23 mouse cellular contexts compared by ENCODE assay signal in genomic region chr8:10939210-10939782, GRCm38 (mm10).
A peak's percentile ranks its signal among the peaks of the same experiment; 100 is the strongest.
DNase-seq lines count a peak whose midpoint lies in the region; ATAC-seq and TF ChIP-seq lines count a peak whose summit lies in the region.
"Had no signal": no experiment of that assay in that cellular context is flagged by ENCODE, and none has a peak within 500 bp of the region (broad histone marks: within the 10 kb centered on the region; RNA-seq: fewer than 3 reads in every experiment).

No protein-coding gene starts in this region.

- WGBS in kidney, postnatal 0 days: 46% methylated on average over 3 of the region's 3 CpGs
- 89% methylated on average over 3 of the region's 3 CpGs for WGBS in forebrain, embryonic 14.5 days

- H3K4me1 ChIP-seq in kidney, postnatal 0 days (replicated peaks; ENCODE audit: insufficient read depth, low read length): peaks cover 15% of the 10 kb centered on the region
- H3K4me1 ChIP-seq in forebrain, embryonic 14.5 days (ENCODE audit: control insufficient read depth, insufficient read depth, low read length): no peaks in the 10 kb centered on the region
- H3K4me1 ChIP-seq: hindbrain, embryonic 15.5 days had no signal

- no peak for TF ChIP-seq CTCF in kidney, postnatal 0 days (IDR thresholded peaks at IDR 0.05; ENCODE audit: low read depth)
- TF ChIP-seq CTCF in left cerebral cortex, adult 2 months (IDR thresholded peaks at IDR 0.05): no peak

- no peak overlapping the region for H3K4me3 ChIP-seq in kidney, postnatal 0 days (replicated peaks; ENCODE audit: low read depth, low read length)
- no peak overlapping the region for H3K4me3 ChIP-seq in forebrain, embryonic 14.5 days (ENCODE audit: low read depth, low read length)
- H3K4me3 ChIP-seq in left cerebral cortex, adult 2 months: no peak overlapping the region
- H3K4me3 ChIP-seq: embryonic facial prominence, embryonic 13.5 days; forebrain, embryonic 12.5 days; heart, adult 2 months; heart, embryonic 15.5 days; hindbrain, embryonic 15.5 days had no signal

- H3K27me3 ChIP-seq in kidney, postnatal 0 days (ENCODE audit: insufficient read depth, low read length): no peaks in the 10 kb centered on the region
- H3K27me3 ChIP-seq in forebrain, embryonic 14.5 days (replicated peaks; ENCODE audit: control insufficient read depth, insufficient read depth, low read length): no peaks in the 10 kb centered on the region
- H3K27me3 ChIP-seq: hindbrain, embryonic 15.5 days; Patski had no signal

- H3K9ac ChIP-seq in kidney, postnatal 0 days (ENCODE audit: low read depth, low read length): no peak overlapping the region
- H3K9ac ChIP-seq in forebrain, embryonic 14.5 days (ENCODE audit: low read length): no peak overlapping the region
- H3K9ac ChIP-seq: embryonic facial prominence, embryonic 13.5 days; forebrain, embryonic 12.5 days; forebrain, postnatal 0 days; heart, embryonic 15.5 days; hindbrain, embryonic 15.5 days had no signal

- DNase-seq in kidney, postnatal 0 days (ENCODE audit: low spot score): no peak
- DNase-seq in kidney, postnatal 10 days: no peak
- peak; percentile 37 for DNase-seq in Muller cell, postnatal 12 days (ENCODE audit: inconsistent ontology term)
- DNase-seq in brain, adult 2 months (ENCODE audit: low read depth, low spot score): peak; percentile 46
- no peak for DNase-seq in forebrain, embryonic 14.5 days (ENCODE audit: low spot score)
- DNase-seq in left cerebral cortex, adult 2 months (ENCODE audit: extremely low spot score in 1 of 2, low spot score in 2 of 2): no peak
- DNase-seq: adrenal gland, postnatal 14 days; B cell, adult 2 months; cerebellum, adult 18-20 months; cerebellum, postnatal 14 days; forebrain, postnatal 0 days; gastrocnemius, postnatal 14 days; heart, adult 2 months; heart, postnatal 36 days had no signal

- ATAC-seq in kidney, postnatal 0 days (replicated peaks; ENCODE audit: low FRiP score, low read depth): 0 out of 2 replicates have a peak, but pooled peaks have one; percentile 33
- ATAC-seq in forebrain, embryonic 14.5 days: no peak
- ATAC-seq: activated CD4-positive, CD25-positive, alpha-beta regulatory T cell, adult 4 months; CD4-positive, CD25-positive, alpha-beta regulatory T cell, adult 4 months; forebrain, postnatal 0 days; Patski had no signal

- no peaks in the 10 kb centered on the region for H3K36me3 ChIP-seq in kidney, postnatal 0 days (ENCODE audit: insufficient read depth, low read length)
- no peaks in the 10 kb centered on the region for H3K36me3 ChIP-seq in forebrain, embryonic 14.5 days (ENCODE audit: control insufficient read depth, insufficient read depth, low read length)
- H3K36me3 ChIP-seq: embryonic facial prominence, embryonic 13.5 days; forebrain, embryonic 12.5 days; G1E; heart, embryonic 15.5 days; hindbrain, embryonic 15.5 days had no signal

- H3K9me3 ChIP-seq in kidney, postnatal 0 days (replicated peaks; ENCODE audit: low read length): no peaks in the 10 kb centered on the region
- H3K9me3 ChIP-seq in forebrain, embryonic 14.5 days (replicated peaks; ENCODE audit: control insufficient read depth, low read length): no peaks in the 10 kb centered on the region
- H3K9me3 ChIP-seq: embryonic facial prominence, embryonic 13.5 days; forebrain, embryonic 12.5 days; G1E; heart, embryonic 15.5 days; hindbrain, embryonic 15.5 days had no signal

- intact Hi-C loops in left cerebral cortex, adult 2 months (cut with DNase I): no loop called here

- H3K27ac ChIP-seq in kidney, postnatal 0 days: no peak overlapping the region
- H3K27ac ChIP-seq in forebrain, embryonic 14.5 days (ENCODE audit: low read depth, low read length): no peak overlapping the region
- no peak overlapping the region for H3K27ac ChIP-seq in left cerebral cortex, adult 2 months
- H3K27ac ChIP-seq: embryonic facial prominence, embryonic 13.5 days; forebrain, embryonic 12.5 days; heart, adult 2 months; heart, embryonic 15.5 days; hindbrain, embryonic 15.5 days had no signal

- H3K4me2 ChIP-seq in kidney, postnatal 0 days (ENCODE audit: low read length): no peak overlapping the region
- H3K4me2 ChIP-seq in forebrain, embryonic 14.5 days (ENCODE audit: low read length): no peak overlapping the region
- H3K4me2 ChIP-seq: embryonic facial prominence, embryonic 13.5 days; forebrain, embryonic 12.5 days; heart, embryonic 11.5 days; heart, embryonic 15.5 days; hindbrain, embryonic 15.5 days had no signal

Comparison
In these comparisons a context has a peak if more than half of its experiments do, and no peak if none do; other contexts are left out.
1. DNase-seq: peak in Muller cell, postnatal 12 days (single experiment) and brain, adult 2 months (single experiment); none in kidney, postnatal 0 days (single experiment), kidney, postnatal 10 days (single experiment), forebrain, embryonic 14.5 days (single experiment) and left cerebral cortex, adult 2 months (0 of 2).